Mouse (Mus musculus) liver, embryonic 13.5 days (tissue): ENCODE data around the gene Utf1. TPM values are rescaled to one million over a fixed set of nuclear protein-coding genes. Genes with fewer than 3 reads are reported as not detected.

Experiments used
- ATAC-seq: fragments of 200-750 bp; cut with Nextera tagmentation; 2 replicates; pipeline ENCODE4 v1.8.0; 2017; ENCODE audit warnings: low read depth, mild to moderate bottlenecking, moderate number of reproducible peaks, moderate library complexity
- DNase-seq: peaks from one replicate; pipeline ENCODE4 v3.0.0; 2022
- H3K27ac ChIP-seq: fragments of 300-500 bp; sonication (generic); 2 replicates; pipeline ENCODE4 v1.5.1; 2015; ENCODE audit warnings: moderate library complexity, mild to moderate bottlenecking, inconsistent platforms
- H3K27me3 ChIP-seq: fragments of 300-500 bp; sonication (generic); 2 replicates; pipeline ENCODE4 v1.6.1; 2015; ENCODE audit warnings: mild to moderate bottlenecking, inconsistent platforms
- H3K36me3 ChIP-seq: fragments of 300-500 bp; sonication (generic); 2 replicates; pipeline ENCODE4 v1.6.1; 2015; ENCODE audit warnings: mild to moderate bottlenecking, inconsistent platforms
- H3K4me1 ChIP-seq: fragments of 300-500 bp; sonication (generic); replicated peaks from 2 replicates; pipeline ENCODE4 v1.6.1; 2015; ENCODE audit warnings: inconsistent platforms
- H3K4me2 ChIP-seq: fragments of 300-500 bp; sonication (generic); 2 replicates; pipeline ENCODE4 v1.6.1; 2015; ENCODE audit warnings: inconsistent platforms, mild to moderate bottlenecking, moderate library complexity
- H3K4me3 ChIP-seq: fragments of 300-500 bp; sonication (generic); replicated peaks from 2 replicates; pipeline ENCODE4 v1.5.1; 2015; ENCODE audit warnings: mild to moderate bottlenecking, inconsistent platforms
- H3K9ac ChIP-seq: fragments of 300-500 bp; sonication (generic); 2 replicates; pipeline ENCODE4 v1.6.1; 2015; ENCODE audit warnings: mild to moderate bottlenecking, inconsistent platforms
- H3K9me3 ChIP-seq: fragments of 300-500 bp; sonication (generic); replicated peaks from 2 replicates; pipeline ENCODE4 v1.6.1; 2016; ENCODE audit warnings: inconsistent platforms
- WGBS: fragments of 180-500 bp; shearing (Covaris S2); methylation state at CpG from one replicate; pipeline ENCODE4 v1.1.7; 2015; ENCODE audit not compliant: insufficient replicate concordance; 5-methylcytosine and 5-hydroxymethylcytosine counted together
- microRNA counts: library from miRNA; unstranded; fragments of <30 nt; microRNA quantifications from one replicate; lab custom pipeline; 2016
- microRNA-seq: library from miRNA; unstranded; fragments of <30 nt; microRNA quantifications from one replicate; pipeline ENCODE4, GENCODE M21; 2016
- polyA plus RNA-seq: library from polyadenylated mRNA; unstranded; fragments of >200 nt; fragmentation: Nextera tagmentation; extraction: Ambion mirVana; gene quantifications from 2 replicates; pipeline ENCODE4 v1.2.1, GENCODE M21; 2015

Utf1 gene
- polyA plus RNA-seq, 1 experiment from 2014 or later: not detected

DNA sequence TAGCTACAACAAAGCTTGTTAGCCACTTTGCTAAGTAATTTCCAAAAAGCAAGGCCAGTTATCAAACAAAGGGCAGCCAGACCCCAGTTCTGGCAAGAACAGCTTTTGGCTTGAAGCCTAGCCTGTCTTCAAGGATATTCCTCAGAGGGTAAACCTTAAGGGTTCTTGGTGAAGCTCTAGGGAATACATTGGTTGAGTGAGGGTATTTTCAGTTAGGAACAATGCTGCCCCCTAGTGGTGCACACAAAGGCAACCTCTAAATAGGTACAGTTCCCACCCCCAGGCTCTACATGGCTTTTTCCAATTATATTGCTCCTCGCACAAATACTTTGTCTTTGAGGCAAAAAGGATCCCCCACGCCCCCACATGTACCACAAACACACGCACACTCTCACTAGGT lies 51.1 kb downstream of the Utf1 start:
- ATAC-seq: no peak
- peaks cover 46% of the 10 kb centered on the region for H3K36me3 ChIP-seq
- no peak for DNase-seq
- no peaks in the 10 kb centered on the region for H3K27me3 ChIP-seq
- peaks cover 10% of the 10 kb centered on the region for H3K4me1 ChIP-seq
- H3K4me3 ChIP-seq: no peak overlapping the region
- no peak overlapping the region for H3K9ac ChIP-seq
- no peaks in the 10 kb centered on the region for H3K9me3 ChIP-seq
- H3K4me2 ChIP-seq: no peak overlapping the region
- no peak overlapping the region for H3K27ac ChIP-seq
- WGBS: 20% methylated on average over 3 of the region's 3 CpGs

MicroRNA genes within 50 kb of the gene (microRNA counts, 519-probe panel; counts per million panel counts)
- microRNA mmu-miR-202-3p (lab: Ali Mortazavi, UCI): 114 counts per million
- 3,505 counts per million, percentile 23 among the panel's probes with 10 or more counts for microRNA mmu-miR-202-5p (lab: Ali Mortazavi, UCI)

Small RNA genes lying within 50 kb of the gene (microRNA-seq; reads per million reads assigned to microRNA genes)
- gene Mir202 (not detected), gene Mir7062 (not detected), gene mmu-mir-7686 (not detected)

Other genes starting within 250 kb of the Utf1 start
- not detected in 2 replicates for gene Adgra1, start 109.6 kb upstream of the Utf1 start, polyA plus RNA-seq
- gene Kndc1, start 49.1 kb upstream of the Utf1 start, polyA plus RNA-seq: 0.02 TPM in 1 of 2 replicates, not detected in the other
- not detected in 2 replicates for gene 6430531B16Rik, start 35.0 kb downstream of the Utf1 start, polyA plus RNA-seq
- gene Adam8, start 48.8 kb downstream of the Utf1 start, polyA plus RNA-seq: 0.27 and 0.46 TPM in 2 replicates
- gene Zfp511, start 92.6 kb downstream of the Utf1 start, polyA plus RNA-seq: 22.9 and 23.6 TPM in 2 replicates
- gene Tubgcp2, start 92.9 kb downstream of the Utf1 start, polyA plus RNA-seq: 28.8 and 31.3 TPM in 2 replicates
- gene Msx3, start 105.3 kb downstream of the Utf1 start, polyA plus RNA-seq: not detected in 2 replicates
- gene Caly, start 138.8 kb downstream of the Utf1 start, polyA plus RNA-seq: 0.12 and 0.33 TPM in 2 replicates
- not detected in 2 replicates for gene Prap1, start 149.6 kb downstream of the Utf1 start, polyA plus RNA-seq
- 6.8 and 7.6 TPM in 2 replicates for gene Fuom, start 158.7 kb downstream of the Utf1 start, polyA plus RNA-seq
- 10.5 and 10.9 TPM in 2 replicates for gene Paox, start 172.0 kb downstream of the Utf1 start, polyA plus RNA-seq
- gene Echs1, start 172.7 kb downstream of the Utf1 start, polyA plus RNA-seq: 80.0 and 93.8 TPM in 2 replicates
- 20.3 and 21.1 TPM in 2 replicates for gene Mtg1, start 193.8 kb downstream of the Utf1 start, polyA plus RNA-seq
- gene Sprn, start 211.1 kb downstream of the Utf1 start, polyA plus RNA-seq: 0.02 TPM in 1 of 2 replicates, not detected in the other
- not detected in 2 replicates for gene Olfr522, start 221.0 kb downstream of the Utf1 start, polyA plus RNA-seq
- gene Olfr523, start 229.4 kb downstream of the Utf1 start, polyA plus RNA-seq: not detected in 2 replicates